Mouse (Mus musculus): ENCODE measurements around the gene Arhgef38. TPM values are rescaled to one million over a fixed set of nuclear protein-coding genes. Genes with fewer than 3 reads are reported as not detected.

The Arhgef38 gene
- polyA plus RNA-seq, 1 experiment: 8.2 TPM

DNA sequence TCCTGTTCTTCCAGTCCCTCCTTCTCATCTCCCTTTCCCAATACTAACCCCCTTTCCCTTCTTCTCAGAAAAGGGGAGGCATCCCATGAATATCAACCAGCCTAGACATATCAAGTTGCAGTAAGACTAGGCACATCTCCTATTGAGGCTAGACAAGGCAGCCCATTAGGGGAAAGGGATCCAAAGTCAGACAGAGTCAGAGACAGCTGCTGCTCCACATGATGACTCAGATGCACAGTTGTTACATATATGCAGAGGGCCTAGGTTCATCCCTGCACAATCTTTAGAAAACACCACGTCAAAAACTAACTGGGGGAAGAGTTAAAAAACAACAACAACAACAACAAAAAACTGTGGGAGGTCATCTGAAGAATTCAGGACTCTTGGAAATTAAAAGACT lies 81.9 kb downstream of the Arhgef38 start:
- H3K4me3 ChIP-seq (replicated peaks; ENCODE audit: extremely low read depth, low read depth, low read length): no peak overlapping the region

GRCm38 (mm10) chr3:133151629-133152028 lies 83.1 kb downstream of the Arhgef38 start:
- TF ChIP-seq CTCF (IDR thresholded peaks at IDR 0.05; ENCODE audit: insufficient read depth, low read length) (no peak), POLR2A (IDR thresholded peaks at IDR 0.05; ENCODE audit: borderline replicate concordance, extremely low read depth, low read depth, low read length) (no peak)
- DNase-seq: no peak
- Histone ChIP-seq H3K4me1 (ENCODE audit: control insufficient read depth, insufficient read depth, low read length) (no peaks in the 10 kb centered on the region), H3K4me3 (replicated peaks; ENCODE audit: extremely low read depth, low read depth, low read length) (no peak overlapping the region)
- WGBS: 77% methylated on average over 6 of the region's 6 CpGs

More for the DNA sequence above, 81.9 kb downstream of the Arhgef38 start:
- DNase-seq: no peak
- WGBS: 56% methylated on average over 1 of the region's 1 CpGs
- TF ChIP-seq CTCF (IDR thresholded peaks at IDR 0.05; ENCODE audit: insufficient read depth, low read length) (no peak), POLR2A (IDR thresholded peaks at IDR 0.05; ENCODE audit: borderline replicate concordance, extremely low read depth, low read depth, low read length) (no peak)
- no peaks in the 10 kb centered on the region for H3K4me1 ChIP-seq (ENCODE audit: control insufficient read depth, insufficient read depth, low read length)

- H3K4me3 ChIP-seq (replicated peaks; ENCODE audit: extremely low read depth, low read depth, low read length): no peak overlapping the region
- no peak for TF ChIP-seq CTCF (IDR thresholded peaks at IDR 0.05; ENCODE audit: insufficient read depth, low read length)
- TF ChIP-seq POLR2A (IDR thresholded peaks at IDR 0.05; ENCODE audit: borderline replicate concordance, extremely low read depth, low read depth, low read length): no peak
- WGBS: 72% methylated on average over 6 of the region's 6 CpGs
- DNase-seq: no peak
- H3K4me1 ChIP-seq (ENCODE audit: control insufficient read depth, insufficient read depth, low read length): no peaks in the 10 kb centered on the region
Measured at GRCm38 (mm10) chr3:133144511-133145147, 90.1 kb downstream of the Arhgef38 start.

- Histone ChIP-seq H3K4me3 (replicated peaks; ENCODE audit: extremely low read depth, low read depth, low read length) (no peak overlapping the region), H3K4me1 (ENCODE audit: control insufficient read depth, insufficient read depth, low read length) (no peaks in the 10 kb centered on the region)
- no peak for TF ChIP-seq POLR2A (IDR thresholded peaks at IDR 0.05; ENCODE audit: borderline replicate concordance, extremely low read depth, low read depth, low read length)
- no peak for TF ChIP-seq CTCF (IDR thresholded peaks at IDR 0.05; ENCODE audit: insufficient read depth, low read length)
- DNase-seq: no peak
- 79% methylated on average over 6 of the region's 6 CpGs for WGBS
Measured at GRCm38 (mm10) chr3:133141877-133142276, 92.9 kb downstream of the Arhgef38 start.

GRCm38 (mm10) chr3:133132611-133133010 lies 102.1 kb downstream of the Arhgef38 start:
- WGBS: 70% methylated on average over 8 of the region's 8 CpGs
- TF ChIP-seq CTCF (IDR thresholded peaks at IDR 0.05; ENCODE audit: insufficient read depth, low read length): no peak
- no peak for TF ChIP-seq POLR2A (IDR thresholded peaks at IDR 0.05; ENCODE audit: borderline replicate concordance, extremely low read depth, low read depth, low read length)
- no peak for DNase-seq
- H3K4me1 ChIP-seq (ENCODE audit: control insufficient read depth, insufficient read depth, low read length): no peaks in the 10 kb centered on the region
- no peak overlapping the region for H3K4me3 ChIP-seq (replicated peaks; ENCODE audit: extremely low read depth, low read depth, low read length)

GRCm38 (mm10) chr3:133131372-133131771 lies 103.4 kb downstream of the Arhgef38 start:
- TF ChIP-seq POLR2A (IDR thresholded peaks at IDR 0.05; ENCODE audit: borderline replicate concordance, extremely low read depth, low read depth, low read length) (no peak), CTCF (IDR thresholded peaks at IDR 0.05; ENCODE audit: insufficient read depth, low read length) (no peak)
- no peak for DNase-seq
- Histone ChIP-seq H3K4me1 (ENCODE audit: control insufficient read depth, insufficient read depth, low read length) (no peaks in the 10 kb centered on the region), H3K4me3 (replicated peaks; ENCODE audit: extremely low read depth, low read depth, low read length) (no peak overlapping the region)
- 89% methylated on average over 5 of the region's 5 CpGs for WGBS

DNA sequence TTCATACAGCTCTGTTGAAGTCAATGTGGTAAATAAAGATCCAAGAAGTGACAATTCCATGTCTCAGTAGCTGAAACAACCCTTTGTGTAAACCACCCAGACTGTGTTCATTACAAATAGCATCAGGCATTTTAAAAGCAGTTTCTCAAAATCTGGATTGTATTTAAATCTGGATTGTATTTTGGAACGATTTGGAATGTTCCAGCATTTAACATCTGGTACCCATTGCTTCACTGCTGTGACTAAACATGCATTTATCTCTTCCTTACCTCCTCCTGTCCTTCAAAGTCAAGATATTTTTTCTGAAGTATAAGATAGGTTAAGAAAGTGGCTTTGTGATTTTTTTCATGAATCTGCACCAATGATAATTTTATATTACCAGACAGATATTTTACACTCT lies 121.5 kb downstream of the Arhgef38 start:
- DNase-seq: no peak
- WGBS: 30% methylated on average over 1 of the region's 1 CpGs
- TF ChIP-seq CTCF (IDR thresholded peaks at IDR 0.05; ENCODE audit: insufficient read depth, low read length): no peak
- H3K4me3 ChIP-seq (replicated peaks; ENCODE audit: extremely low read depth, low read depth, low read length): no peak overlapping the region
- no peaks in the 10 kb centered on the region for H3K4me1 ChIP-seq (ENCODE audit: control insufficient read depth, insufficient read depth, low read length)

DNA sequence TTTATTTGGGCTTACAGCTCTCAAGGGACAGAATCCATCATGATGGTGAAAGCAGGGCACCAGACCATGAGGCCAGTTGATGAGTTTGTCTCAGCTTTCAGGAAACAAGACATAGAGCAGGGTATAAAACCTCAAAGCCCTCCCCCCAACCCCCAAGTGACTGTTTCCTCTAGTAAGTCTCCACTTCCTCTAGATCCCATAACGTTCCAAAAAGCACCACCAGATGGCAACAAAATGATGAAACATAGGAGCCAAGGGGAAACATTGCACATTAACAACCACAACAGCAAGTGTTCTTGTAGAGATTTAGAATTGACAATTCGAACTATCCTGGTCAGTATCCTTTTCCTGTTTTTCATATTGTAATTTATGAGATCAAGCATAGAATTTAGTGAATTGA lies 123.0 kb downstream of the Arhgef38 start:
- 24% methylated on average over 2 of the region's 2 CpGs for WGBS
- no peak for DNase-seq
- Histone ChIP-seq H3K4me1 (ENCODE audit: control insufficient read depth, insufficient read depth, low read length) (no peaks in the 10 kb centered on the region), H3K4me3 (replicated peaks; ENCODE audit: extremely low read depth, low read depth, low read length) (no peak overlapping the region)
- TF ChIP-seq CTCF (IDR thresholded peaks at IDR 0.05; ENCODE audit: insufficient read depth, low read length) (no peak), POLR2A (IDR thresholded peaks at IDR 0.05; ENCODE audit: borderline replicate concordance, extremely low read depth, low read depth, low read length) (no peak)

DNA sequence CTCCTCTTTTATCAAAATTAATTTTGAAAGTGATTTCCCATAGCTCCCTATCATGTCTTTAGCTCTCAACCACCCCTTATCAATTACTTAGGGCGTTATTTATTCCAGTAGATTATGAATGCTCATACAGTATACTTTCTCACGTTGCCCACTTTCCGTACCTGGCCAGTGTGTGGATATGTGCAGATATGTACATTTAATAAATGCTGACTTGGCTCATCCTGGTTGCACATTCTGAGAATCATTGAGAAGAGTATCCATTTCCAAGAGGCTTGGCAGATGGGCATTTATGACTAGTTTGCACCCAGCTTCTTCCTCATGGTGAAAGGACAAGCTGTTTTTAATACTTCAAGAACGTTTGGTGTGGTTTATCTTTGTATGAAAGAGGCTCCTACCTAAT lies 124.9 kb downstream of the Arhgef38 start:
- DNase-seq: no peak
- no peak overlapping the region for H3K4me3 ChIP-seq (replicated peaks; ENCODE audit: extremely low read depth, low read depth, low read length)
- WGBS: 88% methylated on average over 4 of the region's 4 CpGs
- TF ChIP-seq POLR2A (IDR thresholded peaks at IDR 0.05; ENCODE audit: borderline replicate concordance, extremely low read depth, low read depth, low read length) (no peak), CTCF (IDR thresholded peaks at IDR 0.05; ENCODE audit: insufficient read depth, low read length) (no peak)
- no peaks in the 10 kb centered on the region for H3K4me1 ChIP-seq (ENCODE audit: control insufficient read depth, insufficient read depth, low read length)

DNA sequence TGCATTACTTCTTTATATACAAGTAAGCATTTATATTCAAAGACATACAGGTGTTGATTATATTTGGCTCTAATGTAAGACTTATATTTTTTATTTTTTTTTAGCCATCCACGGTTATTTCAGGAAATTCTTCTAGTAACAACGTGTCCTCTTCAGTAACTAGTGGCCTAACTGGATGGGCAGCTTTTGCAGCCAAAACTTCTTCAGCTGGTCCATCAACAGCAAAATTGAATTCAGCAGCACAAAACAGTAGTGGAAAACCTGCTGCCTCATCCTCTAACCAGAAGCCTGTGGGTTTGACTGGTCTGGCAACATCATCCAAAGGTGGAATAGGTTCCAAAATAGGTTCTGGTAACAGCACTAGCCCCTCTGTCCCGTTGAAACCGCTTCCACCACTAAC lies 126.0 kb downstream of the Arhgef38 start:
- peak; percentile 49 for DNase-seq
- TF ChIP-seq CTCF (IDR thresholded peaks at IDR 0.05; ENCODE audit: insufficient read depth, low read length): no peak
- no peak for TF ChIP-seq POLR2A (IDR thresholded peaks at IDR 0.05; ENCODE audit: borderline replicate concordance, extremely low read depth, low read depth, low read length)
- WGBS: 76% methylated on average over 4 of the region's 4 CpGs
- Histone ChIP-seq H3K4me3 (replicated peaks; ENCODE audit: extremely low read depth, low read depth, low read length) (no peak overlapping the region), H3K4me1 (ENCODE audit: control insufficient read depth, insufficient read depth, low read length) (no peaks in the 10 kb centered on the region)
